Mouse (Mus musculus) myocyte (in vitro differentiated cells): ENCODE measurements at regions not wholly inside any gene's neighbourhood (a gene's known extent, or its start where the extent isn't known, plus 50 kb on each side); places are given as distances from the start of the nearest gene placed in this dataset.

Experiments used
- MAX ChIP-seq: IDR thresholded peaks from one replicate; pipeline ENCODE4 v1.6.1; 2011; ENCODE audit warnings: low read depth, mild to moderate bottlenecking, control low read depth
- POLR2A ChIP-seq: IDR thresholded peaks from one replicate; pipeline ENCODE4 v1.6.1; 2011; ENCODE audit warnings: low read depth, mild to moderate bottlenecking, control low read depth, moderate library complexity; ENCODE audit not compliant: insufficient read length
- TCF12 ChIP-seq: IDR thresholded peaks from one replicate; pipeline ENCODE4 v1.6.1; 2011; ENCODE audit warnings: mild to moderate bottlenecking, control low read depth; ENCODE audit not compliant: poor library complexity, insufficient read depth, severe bottlenecking

DNA sequence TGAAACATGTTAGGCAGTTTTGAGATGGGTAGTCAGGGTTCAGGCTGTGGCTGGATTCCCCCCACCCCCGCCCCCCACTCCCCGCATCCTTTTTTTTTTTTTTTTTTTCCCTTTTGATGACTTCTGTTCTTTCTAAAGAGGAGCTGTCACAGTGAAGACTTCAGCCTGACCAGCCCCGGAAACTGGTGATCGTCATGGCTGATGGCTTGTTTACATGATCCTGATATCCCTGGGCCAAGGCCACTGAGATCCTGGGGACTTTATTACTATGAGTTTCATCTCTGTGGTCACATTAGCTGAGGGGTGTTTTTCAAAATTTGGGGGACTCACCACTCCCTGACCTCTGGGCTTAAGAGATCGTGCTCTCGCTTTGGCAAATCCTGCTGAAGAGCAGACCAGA lies 275.9 kb upstream of the Zfp507 start:
- TF ChIP-seq POLR2A (no peak), TCF12 (no peak), MAX (no peak)
